Mouse (Mus musculus) cerebellum, postnatal 36 days (tissue): Measurements from ENCODE around the gene Mcm3ap.

Experiments used
- DNase-seq, 2 experiments: peaks; one replicate each; pipeline ENCODE4 v3.0.0; 2021 to 2022; ENCODE audit warnings: mixed read lengths in 2 of 2

The Mcm3ap gene

DNA sequence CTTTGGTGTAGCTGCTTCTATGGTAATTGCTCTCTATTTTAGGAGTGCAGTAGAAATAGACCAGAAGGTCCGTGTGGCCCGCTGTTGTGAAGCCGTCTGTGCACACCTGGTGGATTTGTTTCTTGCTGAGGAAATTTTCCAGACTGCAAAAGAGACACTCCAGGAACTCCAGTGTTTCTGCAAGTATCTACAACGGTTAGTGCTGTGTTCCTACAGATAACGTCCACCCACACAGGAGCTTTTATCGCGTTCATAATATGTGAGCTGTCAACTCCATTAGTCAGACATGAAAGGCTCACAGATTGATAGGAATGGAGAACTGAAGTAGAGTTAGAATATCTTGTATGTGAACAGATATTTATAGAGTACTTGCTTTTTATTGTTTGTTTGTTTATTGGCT is 27.6 kb downstream of the Mcm3ap start:
- DNase-seq = no peak

DNA sequence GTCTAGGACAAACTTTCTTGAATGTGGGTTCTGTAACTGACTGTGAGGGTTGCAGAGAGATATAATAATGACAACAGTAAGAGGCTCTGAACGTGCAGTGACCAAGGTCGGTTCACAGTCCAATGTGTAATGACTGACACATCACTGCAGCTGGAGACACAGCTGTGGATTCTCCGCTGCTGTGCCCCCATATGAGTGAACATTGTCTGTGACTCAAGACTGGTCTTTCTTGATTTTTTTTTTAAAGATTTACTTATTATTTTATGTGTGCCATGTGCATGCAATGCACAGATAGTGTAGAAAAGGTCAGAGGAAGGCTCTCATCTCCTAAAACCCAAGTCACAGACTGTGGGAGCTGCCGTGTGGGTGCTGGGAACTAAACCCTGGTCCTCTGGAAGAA is 28.8 kb downstream of the Mcm3ap start:
- no peak for DNase-seq

DNA sequence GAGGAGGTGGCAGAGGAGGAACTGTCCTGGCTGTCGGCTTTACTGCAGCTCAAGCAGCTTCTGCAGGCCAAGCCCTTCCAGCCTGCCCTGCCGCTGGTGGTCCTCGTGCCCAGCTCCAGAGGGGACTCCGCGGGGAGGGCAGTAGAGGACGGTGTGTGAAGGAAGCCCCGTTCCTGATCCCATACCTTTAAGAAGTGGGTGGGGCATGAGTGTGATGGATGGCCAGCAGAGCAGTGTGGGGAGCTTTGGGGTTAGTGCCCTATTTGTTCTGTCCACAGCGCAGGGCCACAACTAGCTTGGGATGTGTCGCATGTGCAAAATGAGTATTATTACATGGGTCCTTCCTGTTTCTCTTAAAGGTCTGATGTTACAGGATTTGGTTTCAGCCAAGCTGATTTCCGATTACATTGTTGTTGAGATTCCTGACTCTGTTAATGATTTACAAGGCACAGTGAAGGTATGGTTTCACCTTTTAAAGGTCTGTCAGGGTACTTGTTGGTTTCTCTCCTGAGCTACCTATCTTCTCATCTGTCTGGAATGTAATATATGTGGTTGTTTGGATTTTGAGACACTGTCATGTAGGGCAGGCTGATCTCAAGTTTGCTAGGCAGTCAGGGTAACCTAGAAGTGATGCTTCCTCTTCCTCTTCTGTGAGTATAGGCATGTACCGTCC is 35.7 kb downstream of the Mcm3ap start:
- no peak for DNase-seq

DNA sequence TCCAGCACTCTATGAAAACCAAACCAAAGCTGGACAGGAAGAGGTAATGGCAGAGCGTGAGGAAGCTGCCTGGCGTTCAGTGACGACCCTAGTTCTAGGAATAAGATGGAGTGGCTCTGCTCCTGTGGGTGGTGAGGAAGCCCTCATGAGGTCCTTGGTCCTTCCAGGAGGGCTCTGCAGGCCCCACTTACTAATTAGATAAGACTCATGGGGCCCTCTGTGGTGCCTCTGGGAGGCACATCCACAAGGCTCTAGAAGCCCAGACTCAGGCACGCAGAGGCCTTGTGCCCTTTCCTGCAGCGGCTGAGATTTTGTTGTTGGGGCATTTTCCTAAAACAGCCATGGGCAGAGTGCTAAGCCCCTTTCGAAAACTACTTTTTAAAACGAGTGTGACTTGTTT is 37.1 kb downstream of the Mcm3ap start:
- DNase-seq = no peak

DNA sequence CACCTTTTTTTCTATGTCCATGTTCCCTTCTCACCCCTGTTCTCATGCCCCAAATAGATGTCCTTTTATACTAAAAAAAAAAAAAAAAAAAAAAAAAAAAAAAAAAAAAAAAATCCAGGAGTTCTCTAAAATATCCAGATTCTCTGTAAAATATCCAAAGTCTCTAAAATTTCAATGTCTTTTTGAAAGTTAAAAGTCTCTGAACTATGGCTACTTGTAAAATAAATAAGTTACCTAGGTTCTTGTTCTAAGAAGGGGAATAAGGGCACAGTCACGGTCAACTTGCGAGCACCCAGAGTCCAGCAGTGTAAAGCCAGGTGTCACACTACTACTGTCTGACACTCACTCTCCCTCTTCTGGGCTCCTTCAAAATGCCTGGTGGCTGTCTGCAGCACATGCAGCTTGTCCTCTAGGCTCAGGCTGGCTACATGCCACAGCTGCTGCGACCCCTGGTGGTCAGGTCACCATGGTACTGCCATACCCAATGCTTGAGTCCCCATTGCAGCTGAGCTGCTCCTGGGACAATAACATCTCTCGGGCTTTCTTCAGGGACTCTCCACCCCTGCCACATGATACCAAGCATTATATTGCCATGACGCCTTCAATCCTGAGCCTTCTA is 44.3 kb downstream of the Mcm3ap start:
- peak; percentile 43 to 58 for DNase-seq

DNA sequence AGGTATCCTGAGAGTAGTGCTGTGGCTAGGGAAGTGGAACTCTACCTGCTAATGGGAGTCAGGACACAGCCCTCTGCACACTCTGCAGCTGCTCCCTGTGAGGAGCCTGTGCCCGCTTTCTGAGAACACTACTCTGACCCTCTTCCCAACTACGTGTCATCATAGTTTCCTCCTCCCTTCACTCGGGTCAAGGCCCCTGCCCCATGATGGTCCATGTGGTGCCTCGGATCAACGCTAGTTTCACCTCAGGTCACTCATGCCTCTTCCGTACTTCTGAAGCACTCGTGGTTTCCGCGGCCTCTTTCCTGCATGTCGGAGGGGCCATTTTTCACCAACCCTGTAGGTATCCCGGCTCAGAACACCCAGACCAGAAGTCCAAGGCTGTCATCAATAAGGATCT is 62.2 kb downstream of the Mcm3ap start:
- DNase-seq = no peak

DNA sequence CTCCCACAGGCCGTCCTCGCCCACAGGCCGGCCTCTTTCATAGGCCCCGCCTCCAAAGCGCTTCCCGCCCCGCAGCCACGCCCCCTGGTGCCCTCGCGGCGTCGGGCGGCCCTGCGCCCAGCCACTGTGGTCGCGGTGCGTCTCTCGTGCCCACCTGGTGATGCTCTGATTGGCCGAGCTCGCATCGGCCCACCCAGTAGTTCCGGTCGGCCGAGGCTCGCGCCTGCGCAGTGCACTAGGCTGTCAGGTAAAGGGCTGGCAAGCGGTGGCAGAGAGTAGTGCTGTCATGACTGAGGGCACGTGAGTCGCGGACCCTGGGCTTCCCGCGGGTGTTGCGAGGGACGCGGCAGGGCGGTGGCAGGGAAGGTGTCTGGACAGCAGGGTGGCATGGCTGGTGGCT is 62.6 kb downstream of the Mcm3ap start, which contains the start of gene Lss:
Gene Lss, plus strand, starts transcription at position 214 of the 400 bp plus-strand sequence.
- peak; percentile 96 to 99 for DNase-seq

DNA sequence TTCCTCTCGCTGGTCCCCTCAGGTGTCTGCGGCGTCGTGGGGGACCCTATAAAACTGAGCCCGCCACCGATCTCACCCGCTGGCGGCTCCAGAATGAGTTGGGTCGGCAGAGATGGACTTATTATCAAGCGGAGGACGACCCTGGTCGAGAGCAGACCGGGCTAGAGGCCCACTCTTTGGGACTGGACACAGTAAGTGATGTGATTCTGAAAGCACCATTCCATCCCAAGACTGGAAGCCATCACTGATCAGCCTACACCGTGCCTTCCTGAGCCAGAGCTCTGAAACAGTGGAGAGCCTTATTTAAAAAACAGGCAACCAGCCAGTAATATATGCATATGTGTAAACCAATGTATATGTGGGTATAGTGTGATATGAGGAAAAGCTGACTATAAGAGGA is 63.1 kb downstream of the Mcm3ap start:
- DNase-seq = no peak

DNA sequence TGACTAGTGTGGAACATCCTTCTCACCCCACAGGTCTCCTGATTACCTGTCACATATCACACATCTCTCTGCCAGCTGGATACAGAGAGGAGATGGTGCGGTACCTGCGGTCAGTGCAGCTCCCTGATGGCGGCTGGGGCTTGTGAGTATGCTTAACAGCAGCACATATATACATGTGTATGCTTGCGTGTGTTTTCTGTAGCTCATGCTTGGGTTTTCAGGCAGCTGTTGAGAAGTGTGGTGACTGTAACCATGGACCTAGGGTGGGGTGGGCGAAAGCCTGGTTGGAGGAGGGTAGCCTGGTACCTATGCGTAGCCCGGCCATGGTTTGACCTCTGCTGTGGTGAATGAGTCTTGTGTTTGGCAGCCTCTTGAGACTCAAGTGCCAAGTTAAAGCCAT is 66.8 kb downstream of the Mcm3ap start:
- DNase-seq = no peak

DNA sequence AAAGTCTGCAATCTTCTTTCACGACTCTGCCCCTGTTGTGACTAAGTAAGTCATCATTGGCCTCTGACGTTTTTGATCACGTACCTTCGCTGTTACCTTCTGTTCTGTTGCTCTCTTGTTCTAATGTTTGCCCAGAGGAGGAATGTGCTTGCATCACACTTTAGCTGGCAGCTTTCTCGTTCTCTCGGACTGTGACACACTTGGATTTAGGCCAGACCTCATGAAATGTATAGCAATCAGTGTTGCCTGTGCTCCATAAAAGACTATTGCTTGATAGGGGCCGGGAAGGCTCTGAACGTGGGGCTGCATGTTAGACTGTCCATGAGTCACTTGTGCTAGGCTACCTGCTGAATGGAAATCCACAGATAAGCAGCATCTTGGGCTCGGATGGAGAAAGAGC is 68.9 kb downstream of the Mcm3ap start:
- no peak for DNase-seq

DNA sequence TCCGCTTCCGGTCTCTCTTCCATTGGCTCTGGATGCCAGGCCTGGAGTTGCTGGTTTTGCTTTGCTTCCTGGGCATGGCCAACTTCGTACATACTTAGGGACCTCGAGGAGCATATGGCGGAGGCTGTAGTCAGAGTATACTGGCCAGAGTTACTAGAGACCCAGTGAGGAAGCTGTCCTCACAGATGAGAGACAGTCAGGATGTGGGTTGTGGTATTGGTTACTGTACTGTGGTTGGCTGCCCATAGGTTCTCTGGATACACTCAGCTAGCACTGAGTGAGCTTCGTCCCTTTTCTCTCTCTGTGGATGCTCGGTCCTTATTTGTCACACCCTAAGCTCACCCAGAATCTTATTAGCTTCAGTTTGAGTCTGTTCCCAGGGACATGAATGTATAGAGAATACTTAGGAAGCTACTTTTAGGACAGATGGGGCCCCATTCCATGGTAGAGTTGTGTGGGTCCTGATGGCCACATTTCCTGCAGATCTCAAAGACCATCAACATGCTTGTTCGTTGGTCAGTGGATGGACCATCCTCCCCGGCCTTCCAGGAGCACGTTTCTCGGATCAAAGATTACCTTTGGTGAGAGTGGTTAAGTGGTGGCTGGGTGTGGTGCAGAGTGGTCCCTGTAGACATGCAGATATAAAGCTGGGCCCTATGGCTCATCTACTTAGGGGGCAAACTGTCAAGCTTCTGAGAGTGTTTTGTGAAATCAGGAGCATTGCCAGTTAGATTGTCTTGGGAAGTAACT is 72.8 kb downstream of the Mcm3ap start:
- no peak for DNase-seq

DNA sequence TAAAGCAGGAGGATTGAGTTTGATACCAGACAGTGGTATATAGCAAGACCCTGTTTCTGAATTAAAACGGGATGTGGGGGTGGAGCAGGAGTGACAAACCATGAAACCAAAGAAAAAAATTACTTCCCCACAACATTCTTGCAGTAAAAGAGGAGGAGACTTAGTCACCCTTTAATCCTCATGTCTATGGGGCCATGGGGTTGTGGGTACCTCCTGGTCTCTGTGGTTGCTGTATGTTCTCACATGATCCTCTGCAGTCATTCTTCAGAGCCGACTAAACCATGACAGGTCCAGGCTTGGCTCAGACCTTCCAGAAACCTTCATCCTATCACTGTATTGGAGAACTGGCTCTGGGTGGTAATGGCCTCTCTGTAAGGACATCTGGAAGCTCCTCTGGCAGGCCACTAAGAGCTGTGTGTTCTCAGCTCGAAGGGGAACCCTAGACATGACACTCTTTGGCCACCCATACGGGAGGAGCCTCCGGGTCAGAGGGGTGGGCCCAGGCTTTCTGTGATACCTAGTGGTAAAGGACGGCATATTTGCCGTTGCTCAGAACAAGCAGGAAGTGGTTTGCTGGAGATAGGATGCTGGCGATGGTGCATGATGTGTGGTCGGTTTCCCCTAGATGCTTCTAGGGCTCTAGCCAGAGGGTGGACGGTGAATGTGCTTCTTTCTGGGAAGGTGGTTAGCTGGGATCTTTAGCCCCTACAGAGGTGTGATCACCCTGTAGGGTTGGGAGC is 74.1 kb downstream of the Mcm3ap start:
- no peak for DNase-seq

DNA sequence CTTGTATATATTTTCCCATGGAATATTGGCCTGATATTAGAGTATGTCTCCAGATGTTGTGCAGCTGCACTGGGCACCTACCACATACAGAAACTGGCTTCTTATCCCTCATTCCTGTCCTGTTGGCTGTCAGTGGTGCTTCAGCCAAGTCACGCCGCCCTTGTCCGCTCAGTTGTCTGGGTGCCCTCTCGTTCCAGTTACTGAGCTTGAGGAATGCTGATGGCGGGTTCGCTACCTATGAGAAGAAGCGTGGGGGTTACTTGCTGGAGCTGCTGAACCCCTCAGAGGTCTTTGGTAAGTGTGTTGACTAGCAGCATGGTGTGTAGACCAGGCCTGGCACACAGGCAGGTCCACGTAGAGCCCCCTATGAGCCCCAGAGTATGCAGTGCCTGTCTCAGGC is 77.8 kb downstream of the Mcm3ap start:
- no peak for DNase-seq

DNA sequence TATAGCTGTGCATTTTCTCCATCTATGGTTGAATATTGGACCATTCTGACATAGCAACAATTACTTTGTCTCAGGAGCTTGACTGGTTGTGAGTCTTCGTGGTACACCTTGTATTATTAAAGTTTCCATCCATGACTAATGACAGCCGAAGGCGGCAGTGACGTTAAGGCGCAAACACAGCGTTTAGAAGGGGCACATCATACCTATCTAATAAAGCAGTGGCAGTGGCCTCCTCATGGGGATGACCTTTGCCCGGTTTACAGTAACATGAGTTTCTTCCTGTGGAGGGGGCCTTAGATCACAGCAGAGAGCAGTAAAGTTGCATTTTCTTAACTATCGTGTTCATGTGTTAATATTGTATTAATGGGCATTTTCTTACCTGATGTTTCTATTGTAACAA is 79.5 kb downstream of the Mcm3ap start:
- no peak for DNase-seq

DNA sequence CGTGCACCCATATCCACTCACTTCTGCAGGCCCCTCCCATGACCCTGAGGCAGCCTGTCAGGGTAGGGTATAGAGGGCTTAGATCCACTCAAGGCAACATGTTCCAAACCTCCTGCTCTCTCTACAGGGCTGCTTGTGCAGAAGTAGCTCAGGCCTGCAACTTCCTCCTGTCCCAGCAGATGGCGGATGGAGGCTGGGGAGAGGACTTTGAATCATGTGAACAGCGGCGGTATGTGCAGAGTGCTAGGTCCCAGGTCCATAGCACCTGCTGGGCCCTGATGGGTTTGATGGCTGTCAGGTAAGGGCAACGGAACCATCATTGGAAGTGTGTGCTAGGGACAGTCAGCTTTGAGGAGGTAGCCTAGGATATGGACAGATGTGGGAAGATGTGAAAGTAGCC is 81.7 kb downstream of the Mcm3ap start:
- no peak for DNase-seq

DNA sequence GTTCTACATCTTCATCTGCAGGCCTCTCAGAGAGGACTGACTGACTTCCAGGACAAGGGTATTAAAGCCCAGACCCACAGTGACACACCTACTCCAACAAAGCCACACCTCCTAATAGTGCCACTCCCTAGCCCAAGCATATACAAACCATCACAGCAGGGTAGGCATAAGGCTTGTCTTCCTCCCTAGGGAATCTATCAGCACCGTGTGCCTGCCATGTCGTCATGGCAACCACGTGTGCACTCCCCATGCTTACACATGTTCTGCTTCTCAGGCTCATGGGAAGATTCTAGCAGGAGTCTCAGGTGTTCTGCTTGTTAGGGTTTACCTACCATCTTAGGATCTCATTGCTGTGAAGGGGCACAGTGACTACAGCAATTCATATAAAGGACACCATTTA is 82.8 kb downstream of the Mcm3ap start:
- no peak for DNase-seq

DNA sequence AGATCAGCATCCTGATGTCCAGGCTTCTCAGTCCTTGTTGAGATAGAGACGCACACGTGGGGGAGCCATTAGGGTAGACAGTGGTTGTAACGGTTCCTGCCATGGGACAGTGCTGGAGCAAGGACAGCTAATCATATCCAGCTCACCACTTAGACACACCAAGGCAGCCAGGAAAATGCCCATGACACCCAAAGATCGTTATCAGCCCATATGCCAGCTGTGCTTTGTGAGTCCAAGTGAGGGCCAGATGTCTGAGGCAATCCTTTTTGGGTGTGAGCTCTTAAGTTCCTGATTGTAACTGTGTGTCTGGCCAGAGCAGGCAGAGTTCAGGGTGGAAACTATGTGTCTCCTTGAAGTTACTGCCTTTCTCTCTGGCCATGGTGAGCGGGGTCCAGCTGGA is 85.3 kb downstream of the Mcm3ap start:
- DNase-seq = no peak

DNA sequence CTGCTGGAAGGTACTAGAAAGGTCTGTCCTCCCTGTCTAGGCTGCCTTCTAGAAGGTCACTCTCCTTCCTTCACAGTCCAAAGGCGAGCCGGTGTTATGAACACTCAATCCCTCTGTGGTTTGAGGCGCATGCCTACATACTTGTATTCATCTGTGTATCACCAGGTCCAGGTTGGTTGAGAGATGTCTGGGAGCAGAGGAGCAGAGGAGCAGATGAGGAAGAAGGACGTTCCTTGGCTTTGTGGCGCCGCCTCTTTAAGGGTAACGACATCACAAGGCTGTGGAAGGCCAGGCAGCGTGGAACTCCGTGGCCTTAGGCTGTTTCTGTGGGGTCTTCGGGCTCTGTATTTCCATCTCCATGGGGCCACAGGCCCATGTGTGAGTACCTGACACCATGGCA is 93.2 kb downstream of the Mcm3ap start, which contains the start of gene Spatc1l:
Gene Spatc1l, plus strand, starts transcription at position 301 of the 400 bp plus-strand sequence.
- DNase-seq = no peak
